Mouse (Mus musculus) limb, embryonic 14.5 days (tissue): ENCODE measurements around the gene Tvp23b. TPM values are rescaled to one million over a fixed set of nuclear protein-coding genes. Genes with fewer than 3 reads are reported as not detected.

Source experiments
- ATAC-seq: fragments of 200-750 bp; cut with Nextera tagmentation; 2 replicates; pipeline ENCODE4 v1.8.0; 2017; ENCODE audit warnings: low read depth, moderate number of reproducible peaks, moderate TSS enrichment; ENCODE audit not compliant: low FRiP score
- DNase-seq: peaks from one replicate; pipeline ENCODE4 v3.0.0-alpha.2; 2015; ENCODE audit warnings: low spot score
- H3K27ac ChIP-seq: fragments of 300-500 bp; sonication (generic); replicated peaks from 2 replicates; pipeline ENCODE4 v1.5.1; 2014; ENCODE audit warnings: low read depth, mild to moderate bottlenecking, low read length, moderate library complexity, mixed read lengths
- H3K27me3 ChIP-seq: fragments of 300-500 bp; sonication (generic); 2 replicates; pipeline ENCODE4 v1.6.1; 2014; ENCODE audit warnings: low read length, mixed read lengths; ENCODE audit not compliant: control insufficient read depth, insufficient read depth
- H3K36me3 ChIP-seq: fragments of 300-500 bp; sonication (generic); 2 replicates; pipeline ENCODE4 v1.6.1; 2014; ENCODE audit warnings: mild to moderate bottlenecking, low read length, moderate library complexity, mixed read lengths; ENCODE audit not compliant: control insufficient read depth, insufficient read depth
- H3K4me1 ChIP-seq: fragments of 300-500 bp; sonication (generic); 2 replicates; pipeline ENCODE4 v1.6.1; 2014; ENCODE audit warnings: antibody characterized with exemption, low read length, mixed read lengths; ENCODE audit not compliant: control insufficient read depth, insufficient read depth
- H3K4me2 ChIP-seq: fragments of 300-500 bp; sonication (generic); replicated peaks from 2 replicates; pipeline ENCODE4 v1.6.1; 2014; ENCODE audit warnings: low read depth, mild to moderate bottlenecking, low read length, moderate library complexity; ENCODE audit not compliant: severe bottlenecking
- H3K4me3 ChIP-seq: fragments of 300-500 bp; sonication (generic); replicated peaks from 2 replicates; pipeline ENCODE4 v1.5.1; 2014; ENCODE audit warnings: low read length
- H3K9ac ChIP-seq: fragments of 300-500 bp; sonication (generic); 2 replicates; pipeline ENCODE4 v1.6.1; 2014; ENCODE audit warnings: mild to moderate bottlenecking, low read depth, low read length, moderate library complexity; ENCODE audit not compliant: severe bottlenecking
- H3K9me3 ChIP-seq: fragments of 300-500 bp; sonication (generic); 2 replicates; pipeline ENCODE4 v1.6.1; 2016; ENCODE audit warnings: low read length; ENCODE audit not compliant: control insufficient read depth
- POLR2A ChIP-seq: fragments of 200-500 bp; IDR thresholded peaks from 2 replicates; pipeline ENCODE4 v1.8.0; 2012; ENCODE audit warnings: inconsistent platforms, mild to moderate bottlenecking, moderate library complexity, borderline replicate concordance; ENCODE audit not compliant: insufficient read depth, insufficient read length; ENCODE audit errors: extremely low read depth
- WGBS: fragments of 180-500 bp; shearing (Covaris S2); extraction: QIAGEN DNeasy Blood & Tissue Kit; methylation state at CpG from one replicate; pipeline ENCODE4 v1.1.7; 2014; 5-methylcytosine and 5-hydroxymethylcytosine counted together
- polyA plus RNA-seq, 2 experiments: library from polyadenylated mRNA; depleted of rRNA in 1 of 2; stranded (reverse) in 1 of 2; unstranded in 1 of 2; fragments of >200 nt; fragmentation: Nextera tagmentation in 1 of 2; extraction: Ambion mirVana in 1 of 2; gene quantifications; 2 replicates each; pipeline versions ENCODE4 v1.2.1 to v1.2.3; 2012 to 2014

The Tvp23b gene
- polyA plus RNA-seq, 2 experiments, result 40.1 to 65.6 TPM

GRCm38 (mm10) chr11:62875696-62876095, 3.6 kb upstream of the Tvp23b start:
- no peak for TF ChIP-seq POLR2A
- no peaks in the 10 kb centered on the region for H3K36me3 ChIP-seq
- DNase-seq (no peak), ATAC-seq (no peak)
- 79% methylated on average over 1 of the region's 1 CpGs for WGBS
- no peak overlapping the region for H3K4me3 ChIP-seq
- peaks cover 4% of the 10 kb centered on the region for H3K4me1 ChIP-seq
- H3K9ac ChIP-seq, result no peak overlapping the region
- H3K4me2 ChIP-seq, result no peak overlapping the region
- H3K27me3 ChIP-seq, result no peaks in the 10 kb centered on the region
- H3K9me3 ChIP-seq, result no peaks in the 10 kb centered on the region
- no peak overlapping the region for H3K27ac ChIP-seq

GRCm38 (mm10) chr11:62876445-62876844, 2.8 kb upstream of the Tvp23b start:
- no peak for TF ChIP-seq POLR2A
- no peaks in the 10 kb centered on the region for H3K9me3 ChIP-seq
- DNase-seq (no peak), ATAC-seq (no peak)
- H3K27ac ChIP-seq, result no peak overlapping the region
- H3K4me3 ChIP-seq, result no peak overlapping the region
- H3K27me3 ChIP-seq, result no peaks in the 10 kb centered on the region
- H3K4me2 ChIP-seq, result no peak overlapping the region
- peaks cover 4% of the 10 kb centered on the region for H3K4me1 ChIP-seq
- H3K36me3 ChIP-seq, result no peaks in the 10 kb centered on the region
- no peak overlapping the region for H3K9ac ChIP-seq
- 69% methylated on average over 4 of the region's 4 CpGs for WGBS

GRCm38 (mm10) chr11:62877391-62877790, 1.9 kb upstream of the Tvp23b start:
- Histone ChIP-seq H3K4me1 (peaks cover 4% of the 10 kb centered on the region), H3K27ac (no peak overlapping the region), H3K9me3 (no peaks in the 10 kb centered on the region), H3K27me3 (no peaks in the 10 kb centered on the region), H3K36me3 (0 out of 2 replicates have a peak, but pooled peaks cover 3% of the 10 kb centered on the region), H3K4me2 (no peak overlapping the region), H3K4me3 (no peak overlapping the region), H3K9ac (no peak overlapping the region)
- WGBS, result 83% methylated on average over 1 of the region's 1 CpGs
- no peak for ATAC-seq
- TF ChIP-seq POLR2A, result no peak
- DNase-seq, result no peak

- Histone ChIP-seq H3K27me3 (no peaks in the 10 kb centered on the region), H3K36me3 (peaks cover 12% of the 10 kb centered on the region; the same call in 1 of the 2 replicates), H3K9ac (0 out of 2 replicates have a peak overlapping the region, but pooled peaks have one; percentile 13), H3K4me2 (peak overlapping the region; percentile 61), H3K4me3 (peak overlapping the region; percentile 84), H3K4me1 (peaks cover 4% of the 10 kb centered on the region), H3K9me3 (no peaks in the 10 kb centered on the region), H3K27ac (no peak overlapping the region)
- DNase-seq (no peak), ATAC-seq (peak; percentile 3; the same call in 1 of the 2 replicates)
- 28% methylated on average over 9 of the region's 9 CpGs for WGBS
- TF ChIP-seq POLR2A, result no peak
Observed at GRCm38 (mm10) chr11:62878728-62879127, 527 bp upstream of the Tvp23b start.

GRCm38 (mm10) chr11:62883407-62883806, 4.2 kb downstream of the Tvp23b start:
- H3K27me3 ChIP-seq, result no peaks in the 10 kb centered on the region
- no peak overlapping the region for H3K27ac ChIP-seq
- 90% methylated on average over 8 of the region's 8 CpGs for WGBS
- ATAC-seq, result no peak
- no peak overlapping the region for H3K4me3 ChIP-seq
- peaks cover 46% of the 10 kb centered on the region for H3K36me3 ChIP-seq
- H3K4me2 ChIP-seq, result no peak overlapping the region
- no peak overlapping the region for H3K9ac ChIP-seq
- TF ChIP-seq POLR2A, result no peak
- H3K9me3 ChIP-seq, result no peaks in the 10 kb centered on the region
- no peak for DNase-seq
- peaks cover 4% of the 10 kb centered on the region for H3K4me1 ChIP-seq

- H3K36me3 ChIP-seq, result peaks cover 58% of the 10 kb centered on the region
- no peak for DNase-seq
- H3K4me3 ChIP-seq, result no peak overlapping the region
- no peaks in the 10 kb centered on the region for H3K9me3 ChIP-seq
- no peak for TF ChIP-seq POLR2A
- peaks cover 2% of the 10 kb centered on the region; the same call in 1 of the 2 replicates for H3K4me1 ChIP-seq
- no peak overlapping the region for H3K27ac ChIP-seq
- WGBS, result 86% methylated on average over 5 of the region's 5 CpGs
- H3K9ac ChIP-seq, result no peak overlapping the region
- no peaks in the 10 kb centered on the region for H3K27me3 ChIP-seq
- no peak overlapping the region for H3K4me2 ChIP-seq
- ATAC-seq, result no peak
Observed at GRCm38 (mm10) chr11:62885323-62885722, 6.1 kb downstream of the Tvp23b start.
